Mouse (Mus musculus): ENCODE measurements around the gene Map1b. TPM values are rescaled to one million over a fixed set of nuclear protein-coding genes. Genes with fewer than 3 reads are reported as not detected.
A peak's percentile ranks its signal among the peaks of the same experiment; 100 is the strongest.

Map1b gene
- not detected in 2 replicates for total RNA-seq (2017)

DNA sequence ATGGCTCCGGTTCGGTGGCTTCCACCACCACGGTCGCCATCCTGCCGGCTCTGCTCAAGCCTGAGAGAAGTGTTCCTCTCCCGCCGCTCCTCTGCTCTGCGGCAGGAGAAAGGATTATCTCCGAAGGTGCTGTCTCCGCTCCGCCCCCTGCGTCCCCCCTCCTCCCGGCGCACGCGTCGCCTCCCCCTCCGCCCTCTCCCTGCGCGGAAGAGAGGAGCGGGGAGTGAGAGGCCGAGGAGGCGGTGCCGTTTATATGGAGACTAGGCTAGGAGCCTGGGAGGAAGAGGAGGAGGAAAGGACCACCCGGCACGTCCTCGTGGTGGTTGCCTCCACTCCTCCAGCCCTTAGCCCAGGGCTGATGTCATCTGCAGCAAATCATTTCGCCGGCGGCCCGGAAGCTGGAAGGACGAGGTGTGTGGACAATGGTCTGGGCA is at the start of gene Map1b:
Map1b (minus strand) TSS at position 93 of the 434 bp plus-strand sequence.
- ATAC-seq (replicated peaks; ENCODE audit: low read depth, poor library complexity, severe bottlenecking): peak; percentile 63

DNA sequence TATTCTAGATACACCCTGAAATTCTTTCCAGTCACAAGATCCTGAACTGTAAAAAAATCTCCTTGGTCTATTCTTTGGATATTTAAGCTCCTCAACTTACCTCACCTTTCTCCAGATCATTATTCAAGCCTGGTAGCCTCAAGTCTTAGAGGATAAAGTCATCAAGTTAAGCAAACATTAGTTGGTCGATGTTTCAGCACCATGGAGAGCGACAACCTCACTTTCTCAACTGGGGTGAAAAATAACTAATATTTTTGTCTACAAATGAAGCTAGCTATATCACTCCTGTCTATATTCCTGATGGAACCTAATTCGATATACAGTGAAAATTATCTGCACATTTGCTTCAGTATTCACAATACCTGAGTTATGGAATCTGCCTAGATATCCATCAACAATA is 48.0 kb upstream of the Map1b start:
- no peak for ATAC-seq (replicated peaks; ENCODE audit: low read depth, poor library complexity, severe bottlenecking)

DNA sequence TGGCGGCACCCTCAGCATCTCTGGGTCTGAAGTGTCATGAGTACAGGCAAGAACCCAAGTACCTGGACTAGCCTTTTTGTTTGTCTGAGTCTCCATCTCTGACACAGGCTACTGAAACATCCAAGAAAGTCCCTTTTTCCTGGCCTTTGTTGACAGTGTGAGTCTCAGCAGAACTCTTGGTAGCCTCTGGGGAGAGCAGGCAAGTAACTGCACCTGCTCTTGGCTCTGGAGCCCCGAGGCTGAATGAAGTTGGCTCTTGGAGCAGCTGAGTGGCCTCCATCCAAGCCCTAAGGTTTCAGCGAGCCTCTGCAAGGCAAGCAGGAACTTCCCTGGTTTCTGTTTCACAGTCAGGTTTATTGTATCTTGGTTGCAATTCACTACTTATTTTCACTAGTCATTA is 46.7 kb upstream of the Map1b start:
- ATAC-seq (replicated peaks; ENCODE audit: low read depth, poor library complexity, severe bottlenecking): no peak

DNA sequence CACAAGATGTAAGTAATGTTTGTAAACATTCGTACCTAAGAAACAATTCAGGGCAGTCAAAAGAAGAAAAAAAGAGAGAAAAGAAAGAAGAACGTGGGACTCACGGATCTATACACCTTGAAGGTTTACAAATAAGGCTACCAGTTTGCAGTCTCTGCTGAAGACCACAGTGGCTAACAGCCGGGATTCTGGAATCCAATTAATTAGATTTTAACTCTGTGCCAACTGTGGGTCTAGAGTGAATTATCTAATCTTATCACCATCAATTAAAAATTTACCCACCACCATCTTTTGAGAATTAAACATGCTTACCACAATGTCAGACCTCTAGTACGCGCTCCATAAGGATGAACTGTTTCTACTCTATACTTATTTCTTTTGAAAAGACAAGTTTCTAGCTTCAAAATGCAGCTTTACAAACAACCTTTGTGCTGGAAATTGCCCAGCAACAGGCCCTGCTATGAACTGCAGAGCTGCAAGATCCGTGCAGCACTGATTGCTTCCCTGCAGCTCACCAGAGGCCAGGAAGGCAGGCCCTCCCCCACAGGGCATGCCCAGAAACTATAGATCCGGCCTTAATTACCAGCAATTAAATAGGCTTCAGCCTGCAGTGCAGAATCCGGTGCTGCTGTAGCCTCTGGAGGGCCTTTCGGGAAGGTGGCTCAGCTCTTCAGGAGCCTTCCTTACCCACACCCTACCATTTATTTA is 45.7 kb upstream of the Map1b start:
- no peak for ATAC-seq (replicated peaks; ENCODE audit: low read depth, poor library complexity, severe bottlenecking)

DNA sequence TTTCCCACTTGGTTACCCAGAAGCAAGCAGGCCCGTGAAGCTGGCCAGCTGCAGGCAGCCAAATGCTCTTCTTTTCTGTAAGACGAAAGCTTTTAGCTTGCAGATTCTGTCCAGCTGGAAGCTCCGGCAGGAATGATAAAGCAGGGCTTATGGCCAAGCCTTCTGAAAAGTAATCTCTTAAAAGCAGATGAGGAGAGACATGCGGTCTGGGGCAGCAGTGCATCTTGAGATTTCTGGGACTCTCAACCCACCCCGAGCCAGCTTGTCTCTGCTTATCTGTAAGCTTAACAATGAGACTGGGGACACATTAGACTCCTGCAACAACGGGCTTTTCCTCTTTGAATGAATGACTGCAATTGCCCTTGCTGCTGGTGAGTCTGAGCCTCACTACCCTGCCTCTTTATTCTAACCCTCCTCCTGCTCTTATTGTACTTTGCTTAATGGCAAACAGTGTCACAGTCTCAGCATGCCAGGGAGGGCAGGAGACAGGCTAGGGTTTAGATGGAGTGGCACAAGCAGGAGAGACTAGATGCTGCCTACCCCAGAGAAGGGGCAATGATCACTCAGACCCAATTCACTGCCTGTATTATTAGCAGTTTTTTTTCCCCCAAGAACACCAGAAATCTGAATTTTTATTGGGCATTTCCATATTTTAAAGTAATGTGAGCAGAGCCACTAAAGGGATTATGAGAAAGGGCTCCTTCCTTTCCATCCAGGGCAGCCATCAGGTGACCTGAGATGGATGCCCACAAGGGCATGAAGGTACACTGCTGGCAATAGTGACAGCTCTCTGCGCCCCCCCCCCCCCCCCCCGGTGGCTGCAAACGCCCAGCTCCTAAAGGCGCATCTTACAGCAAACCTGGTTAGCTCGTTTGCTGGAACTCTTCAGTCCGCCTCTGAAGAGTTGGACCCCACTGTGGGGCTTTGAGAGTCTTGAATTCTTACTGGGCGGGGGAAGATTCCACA is 44.6 kb upstream of the Map1b start:
- no peak for ATAC-seq (replicated peaks; ENCODE audit: low read depth, poor library complexity, severe bottlenecking)

DNA sequence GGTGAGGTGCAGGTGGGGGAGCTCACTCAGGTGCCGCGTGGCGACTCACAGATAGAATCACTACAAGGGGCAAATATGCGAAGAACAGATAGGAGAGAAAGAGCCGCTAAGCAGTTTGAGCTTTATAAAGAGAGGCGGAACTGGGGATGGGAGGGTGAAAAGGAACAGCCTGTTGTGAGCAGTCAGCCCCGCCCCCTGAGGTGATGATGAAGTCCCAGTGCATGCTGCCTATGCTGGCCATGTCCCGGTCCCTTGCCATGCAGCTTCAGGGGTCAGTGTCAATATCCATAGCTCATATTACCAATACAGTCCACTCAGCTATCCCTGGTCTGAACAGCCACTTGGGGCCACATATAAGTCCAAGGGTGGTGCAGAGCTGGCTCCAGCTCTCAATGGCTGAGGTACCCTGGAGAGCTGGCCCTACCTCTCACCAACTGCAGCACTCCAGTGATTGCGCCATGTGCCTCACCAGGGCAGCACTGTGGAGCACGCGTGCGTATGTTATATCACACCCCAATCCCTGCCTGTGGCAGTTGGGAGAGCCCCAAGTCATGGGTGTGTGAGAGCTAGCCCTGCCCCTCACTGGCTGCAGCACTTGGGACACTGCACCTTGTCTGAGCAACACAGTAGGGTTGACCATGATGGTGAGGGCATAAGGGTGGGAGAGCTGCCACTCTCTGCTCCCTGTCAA is 42.0 kb upstream of the Map1b start:
- ATAC-seq (replicated peaks; ENCODE audit: low read depth, poor library complexity, severe bottlenecking): no peak

DNA sequence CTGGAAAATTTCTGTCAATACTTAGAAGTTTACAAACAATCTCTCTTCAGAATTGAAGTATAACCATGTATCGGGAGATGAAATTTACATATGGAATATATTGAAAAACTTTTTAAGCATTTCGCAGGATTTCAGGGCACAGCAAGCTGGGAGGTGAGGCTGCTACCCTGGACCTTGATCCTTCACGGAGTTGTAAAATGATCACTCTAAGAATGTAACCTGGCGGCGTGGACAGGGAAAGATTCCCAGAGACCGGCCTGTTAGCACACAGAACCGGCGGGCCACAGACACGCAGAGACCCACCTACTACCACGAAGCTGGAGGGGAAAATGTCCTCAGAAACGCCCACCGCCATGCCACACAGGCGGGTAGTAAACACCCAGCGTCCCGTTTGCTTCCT is 41.5 kb upstream of the Map1b start:
- ATAC-seq (replicated peaks; ENCODE audit: low read depth, poor library complexity, severe bottlenecking): no peak

DNA sequence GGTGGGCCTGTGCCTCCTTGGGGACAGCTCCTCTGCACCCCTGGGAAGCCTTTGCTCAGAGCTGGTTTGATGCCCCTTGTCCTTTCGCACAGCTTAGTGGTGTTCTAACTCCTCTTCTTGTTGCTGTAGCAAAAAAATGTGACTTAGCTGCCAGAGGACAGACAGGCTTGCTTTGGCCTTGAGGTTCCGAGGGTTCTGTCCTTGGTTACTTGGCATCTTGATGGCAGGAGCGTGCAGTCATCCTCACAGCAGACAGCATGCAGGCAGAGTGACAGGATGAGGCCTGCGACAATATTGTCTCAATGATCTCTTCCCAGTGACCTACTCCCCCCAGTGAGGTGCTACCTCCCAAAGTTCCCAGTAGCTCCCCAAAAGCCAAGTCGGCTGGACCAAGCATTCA is 41.0 kb upstream of the Map1b start:
- ATAC-seq (replicated peaks; ENCODE audit: low read depth, poor library complexity, severe bottlenecking): no peak

DNA sequence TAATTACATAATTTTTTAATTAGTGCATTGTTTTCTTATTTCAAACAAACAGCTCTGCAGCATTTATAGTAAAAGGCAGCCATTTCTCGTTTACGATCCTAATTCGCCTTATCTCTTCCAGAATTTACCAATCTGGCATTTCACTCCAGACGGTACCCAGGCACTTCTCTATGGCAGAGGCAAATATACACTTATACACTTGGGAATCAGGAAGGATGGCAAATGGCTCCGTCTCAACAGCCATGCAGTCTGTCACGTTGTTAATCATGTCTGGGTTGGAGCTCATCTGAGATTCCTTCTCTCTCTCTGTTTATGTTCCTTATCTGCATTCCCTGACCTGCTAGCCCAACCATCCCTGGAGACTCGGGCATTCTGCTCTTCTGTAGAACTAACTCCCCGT is 38.6 kb upstream of the Map1b start:
- ATAC-seq (replicated peaks; ENCODE audit: low read depth, poor library complexity, severe bottlenecking): no peak

DNA sequence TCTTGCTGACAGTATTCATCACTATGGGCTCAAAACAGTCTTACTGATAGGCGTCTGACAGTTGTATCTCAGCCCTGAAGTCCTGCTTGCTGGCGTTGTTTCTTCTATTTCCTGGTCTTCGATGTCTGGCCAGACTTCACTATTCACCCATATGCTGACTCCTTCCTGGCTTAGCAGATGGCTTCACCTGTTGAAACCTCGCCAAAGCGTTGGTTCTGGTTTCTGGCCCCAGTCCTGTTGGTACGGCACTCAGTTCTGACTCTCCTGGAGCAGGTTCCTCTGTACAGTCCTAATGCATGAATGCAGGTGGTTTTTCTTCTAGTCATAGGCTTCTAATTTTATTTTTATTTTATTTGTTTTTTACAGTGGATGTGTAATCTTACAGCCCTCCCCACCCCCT is 38.1 kb upstream of the Map1b start:
- no peak for ATAC-seq (replicated peaks; ENCODE audit: low read depth, poor library complexity, severe bottlenecking)

DNA sequence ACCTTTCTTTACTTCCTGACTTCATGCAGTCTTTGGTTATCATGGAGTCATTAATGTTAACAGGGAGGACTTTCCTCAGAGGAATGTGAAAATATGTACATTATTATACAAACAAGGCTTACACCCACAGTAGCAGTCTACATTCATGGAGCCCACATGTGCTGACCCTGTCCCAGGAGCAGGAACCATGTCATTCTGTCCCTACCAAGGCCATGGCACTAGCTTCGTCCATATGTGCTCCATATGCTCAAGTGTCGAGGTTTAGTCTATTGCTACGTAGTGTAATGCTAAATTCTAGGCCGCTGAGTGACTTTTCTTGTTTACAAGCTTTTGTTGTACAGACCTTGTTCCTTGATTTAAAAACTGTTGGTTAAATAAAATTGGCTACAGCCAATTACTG is 36.0 kb upstream of the Map1b start:
- no peak for ATAC-seq (replicated peaks; ENCODE audit: low read depth, poor library complexity, severe bottlenecking)

DNA sequence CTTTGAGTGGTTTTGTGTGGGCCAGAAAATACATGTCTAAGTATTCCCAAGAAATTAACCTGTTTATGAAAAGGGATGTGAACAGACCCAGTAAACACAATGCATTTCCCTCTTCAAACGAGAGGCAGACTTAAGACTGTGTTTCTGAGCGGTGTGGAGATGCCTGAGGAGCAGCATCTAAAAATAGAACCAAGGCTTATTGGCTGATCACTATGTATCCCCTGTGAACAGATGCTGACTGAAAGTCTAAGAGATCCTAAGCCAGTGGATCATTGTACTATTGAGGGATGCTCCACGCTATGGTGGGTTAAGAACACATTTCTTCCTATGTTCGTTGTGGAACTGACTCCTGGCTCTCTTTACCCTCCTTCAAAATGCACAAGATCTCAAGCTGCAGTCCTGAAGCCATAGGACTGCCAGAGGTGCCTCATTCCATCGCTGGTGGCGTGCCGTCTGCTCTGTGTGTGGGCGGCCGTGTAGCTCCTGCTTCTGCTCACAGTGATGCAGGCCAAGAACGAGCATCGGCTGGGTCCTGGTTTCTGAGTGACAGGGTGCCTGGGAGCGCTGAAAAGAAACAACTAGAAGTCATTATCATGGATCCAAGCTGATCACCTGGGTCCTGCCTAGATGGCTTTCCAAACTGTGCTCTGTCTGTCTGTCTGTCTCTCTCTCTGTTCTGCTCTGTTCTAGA is 34.5 kb upstream of the Map1b start:
- ATAC-seq (replicated peaks; ENCODE audit: low read depth, poor library complexity, severe bottlenecking): no peak

DNA sequence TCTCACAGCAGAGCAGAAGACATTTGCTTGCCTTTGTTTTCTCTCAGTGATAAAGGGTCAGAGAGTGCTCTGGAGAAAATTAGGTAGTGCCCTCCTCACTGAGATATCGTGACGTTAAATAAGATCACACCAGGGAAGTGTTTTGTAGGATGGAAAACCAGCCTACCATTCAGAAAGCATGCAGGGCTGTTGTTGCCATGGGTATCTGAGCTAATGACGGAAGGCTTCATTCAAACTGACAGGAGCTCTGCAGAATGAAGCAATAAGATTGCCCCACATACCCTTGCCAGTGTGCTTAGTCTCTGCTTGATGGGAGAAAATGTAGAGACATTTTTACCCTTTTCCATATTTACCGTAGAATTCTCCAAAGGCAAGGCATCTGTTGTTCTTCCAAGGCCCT is 33.7 kb upstream of the Map1b start:
- no peak for ATAC-seq (replicated peaks; ENCODE audit: low read depth, poor library complexity, severe bottlenecking)

DNA sequence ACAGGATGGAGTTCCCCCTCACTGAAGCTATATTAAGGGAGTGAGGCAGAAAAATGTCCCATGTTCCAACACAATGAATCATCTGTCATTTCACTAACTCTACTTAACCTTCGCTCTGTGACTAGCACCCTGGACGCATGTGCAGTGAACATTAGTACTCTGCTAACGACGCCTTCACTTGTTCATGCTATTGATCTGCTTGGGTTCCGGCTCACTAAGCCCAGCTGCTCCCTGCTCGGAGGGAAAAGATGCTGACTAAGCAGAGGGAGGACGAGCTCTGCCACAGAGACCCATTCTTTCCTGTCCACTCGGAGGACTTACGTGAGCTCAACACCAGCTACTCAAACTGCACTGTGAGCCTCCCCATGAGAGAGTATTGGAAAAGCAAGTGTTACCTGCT is 33.2 kb upstream of the Map1b start:
- no peak for ATAC-seq (replicated peaks; ENCODE audit: low read depth, poor library complexity, severe bottlenecking)

DNA sequence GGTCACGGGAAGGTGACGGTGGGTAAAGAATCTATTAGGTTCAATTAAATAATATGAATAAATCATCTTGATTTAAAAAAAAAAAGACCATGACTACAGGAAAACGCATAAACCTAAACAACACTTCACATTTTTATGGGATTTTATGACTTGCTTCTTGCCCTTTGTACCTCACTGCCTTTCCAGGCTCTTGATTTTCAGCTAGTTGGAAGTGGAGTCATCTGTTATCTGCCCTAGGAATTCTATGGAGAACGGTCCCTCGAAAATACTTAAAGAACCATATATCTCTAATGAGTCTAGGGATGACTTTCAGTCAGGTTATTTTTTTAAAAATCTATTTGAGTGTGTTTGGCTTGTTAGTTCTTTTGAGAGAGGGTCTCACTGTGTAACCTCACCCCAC is 30.5 kb upstream of the Map1b start:
- no peak for ATAC-seq (replicated peaks; ENCODE audit: low read depth, poor library complexity, severe bottlenecking)

DNA sequence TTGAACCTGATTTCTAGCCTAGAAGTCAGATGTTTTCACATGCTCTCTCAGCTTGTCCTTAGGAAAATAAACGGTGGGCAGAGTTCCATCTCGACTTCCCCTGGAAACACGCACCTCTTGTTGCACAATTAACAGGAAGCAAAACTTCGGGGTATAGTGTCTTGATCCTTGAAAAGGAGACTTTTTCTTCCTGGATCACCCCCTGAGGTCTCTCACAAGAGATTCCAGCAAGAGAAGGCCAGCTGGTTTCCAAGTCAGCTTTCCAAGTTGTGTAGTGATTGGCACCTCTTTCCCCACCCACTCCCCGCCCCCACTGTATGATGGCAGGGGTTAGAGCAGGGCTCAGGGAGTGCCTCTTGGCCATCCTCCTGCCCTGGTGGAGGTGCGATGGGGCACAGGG is 28.9 kb upstream of the Map1b start:
- ATAC-seq (replicated peaks; ENCODE audit: low read depth, poor library complexity, severe bottlenecking): no peak

DNA sequence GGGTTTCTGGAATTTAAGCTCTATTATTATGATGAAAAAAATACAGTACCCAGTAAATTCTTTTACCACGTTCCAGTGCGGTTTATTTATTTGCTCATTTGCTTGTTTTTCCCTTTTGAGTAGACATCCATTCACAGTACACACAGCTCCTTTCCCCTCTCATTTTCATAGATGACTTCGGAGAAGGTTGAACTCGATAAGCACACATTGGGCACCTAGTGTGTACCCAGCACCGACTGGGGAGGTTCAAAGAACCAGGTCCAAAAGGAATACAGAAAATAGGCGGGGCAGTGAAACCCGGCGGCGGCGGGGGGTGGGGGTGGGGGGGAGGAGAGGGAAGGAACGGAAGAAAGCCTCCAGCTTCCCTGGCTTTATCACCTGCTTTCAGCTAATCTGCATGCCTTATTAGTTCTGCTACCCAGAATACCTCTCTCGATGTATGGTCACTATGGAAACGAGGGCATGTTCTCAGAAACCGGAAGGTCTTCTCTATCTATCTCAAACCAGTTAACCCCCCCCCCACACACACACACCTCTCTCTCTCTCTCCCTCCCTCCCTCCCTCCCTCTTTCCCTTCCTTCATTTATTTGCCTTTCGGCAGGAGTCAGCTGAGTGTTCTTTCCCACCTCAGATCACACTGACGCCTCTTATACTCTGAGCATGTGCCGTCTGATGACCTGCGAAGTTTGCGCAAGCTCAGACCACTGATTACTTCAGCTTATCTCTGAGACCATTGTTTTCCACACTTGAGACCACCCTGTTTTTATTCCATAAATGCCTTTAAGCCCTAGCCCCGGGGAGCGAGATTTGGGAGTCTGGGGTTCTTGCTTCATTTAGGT is 25.3 kb upstream of the Map1b start:
- ATAC-seq (replicated peaks; ENCODE audit: low read depth, poor library complexity, severe bottlenecking): no peak

DNA sequence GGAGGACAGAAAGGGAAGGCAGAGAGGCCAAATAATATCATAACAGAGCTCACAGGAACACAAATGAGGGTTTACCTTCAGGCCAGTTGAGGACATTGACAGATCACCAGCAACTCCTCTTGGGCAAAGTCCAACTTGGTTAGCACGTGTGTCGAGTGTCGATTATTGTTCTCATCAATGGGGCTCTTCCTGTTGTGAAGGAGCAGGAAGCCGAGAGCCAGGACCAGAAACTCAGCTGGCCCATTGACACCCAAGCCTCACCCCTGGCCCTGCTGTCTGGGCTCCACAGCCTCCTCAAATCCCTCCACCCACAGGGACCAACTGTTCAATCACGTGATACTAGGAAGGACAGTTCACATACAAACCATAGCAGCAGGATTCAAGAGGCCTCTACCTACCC is 22.9 kb upstream of the Map1b start:
- ATAC-seq (replicated peaks; ENCODE audit: low read depth, poor library complexity, severe bottlenecking): no peak

DNA sequence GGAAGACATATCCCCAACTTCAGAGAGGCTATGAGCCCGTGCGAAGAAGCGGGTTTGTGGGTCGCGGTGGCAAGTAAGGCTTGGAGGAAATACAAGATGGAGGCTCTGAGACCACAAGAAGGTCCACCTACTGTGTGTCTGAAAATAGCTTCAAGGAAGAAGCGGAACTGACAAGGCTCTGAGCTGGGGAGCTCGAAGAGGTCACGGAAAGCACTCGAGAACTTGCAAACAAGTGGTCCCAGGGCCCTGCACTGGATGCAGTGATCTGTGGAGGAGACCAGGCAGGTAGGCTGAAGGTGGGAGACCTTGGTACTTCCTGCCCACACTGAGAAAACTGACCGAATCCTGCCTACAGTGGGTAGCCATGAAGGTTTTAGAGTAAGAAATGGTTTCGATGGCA is 22.5 kb upstream of the Map1b start:
- no peak for ATAC-seq (replicated peaks; ENCODE audit: low read depth, poor library complexity, severe bottlenecking)

All from common myeloid progenitor, adult 5-6 weeks (primary cell).